Mouse (Mus musculus) olfactory bulb, adult 2 months (tissue): ENCODE measurements around the gene Ankrd50.

ENCODE experiments used
- CTCF ChIP-seq: fragments of 200-500 bp; IDR thresholded peaks from 2 replicates; pipeline ENCODE4 v1.5.1; 2012; ENCODE audit warnings: low read depth, mild to moderate bottlenecking, low read length, moderate library complexity; ENCODE audit not compliant: insufficient read depth
- POLR2A ChIP-seq: fragments of 200-500 bp; IDR thresholded peaks from 2 replicates; pipeline ENCODE4 v1.6.1; 2012; ENCODE audit warnings: mild to moderate bottlenecking, low read depth, low read length, moderate library complexity; ENCODE audit not compliant: insufficient read depth

DNA sequence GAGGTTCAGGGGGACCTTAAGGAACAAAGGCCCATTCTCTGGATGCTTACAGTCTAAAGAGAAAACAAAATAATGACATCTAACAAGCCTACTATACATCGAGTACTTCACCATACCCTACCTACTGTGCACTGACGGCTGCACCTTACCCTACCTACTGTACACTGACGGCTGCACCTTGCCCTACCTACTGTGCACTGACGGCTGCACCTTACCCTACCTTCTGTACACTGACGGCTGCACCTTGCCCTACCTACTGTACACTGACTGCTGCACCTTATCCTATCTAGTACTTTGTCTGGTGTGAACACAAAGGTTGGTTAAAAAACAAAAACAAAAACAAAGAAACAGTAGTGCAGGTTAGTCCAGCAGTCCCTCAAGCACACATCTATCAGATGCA is 18.5 kb downstream of the Ankrd50 start:
- TF ChIP-seq POLR2A: no peak
- TF ChIP-seq CTCF: no peak
